Mouse (Mus musculus): ENCODE results near the gene Bmp6. TPM values are rescaled to one million over a fixed set of nuclear protein-coding genes. Genes with fewer than 3 reads are reported as not detected.

Gene Bmp6
- total RNA-seq, 1 experiment from 2014 or later, result 9.6 TPM

DNA sequence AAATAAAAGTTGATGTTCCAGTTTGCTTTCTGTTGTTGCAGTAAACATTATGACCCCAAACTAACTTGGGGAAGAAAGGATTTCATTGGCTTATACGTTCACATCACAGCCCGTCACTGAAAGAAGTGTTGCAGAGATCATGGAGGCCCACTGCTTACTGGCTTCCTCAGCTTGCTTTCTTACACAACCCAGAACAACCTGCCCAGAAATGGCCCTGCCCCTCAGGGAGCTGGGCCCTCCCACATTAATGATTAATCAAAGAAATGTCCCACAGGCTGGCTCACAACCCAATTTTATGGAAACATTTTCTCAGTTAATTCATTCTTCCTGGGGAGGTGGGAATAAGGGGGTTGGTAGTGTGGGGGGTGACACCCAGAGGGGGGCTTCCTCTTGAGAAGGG, 170.5 kb downstream of the Bmp6 start:
- DNase-seq, result peak; percentile 54

DNA sequence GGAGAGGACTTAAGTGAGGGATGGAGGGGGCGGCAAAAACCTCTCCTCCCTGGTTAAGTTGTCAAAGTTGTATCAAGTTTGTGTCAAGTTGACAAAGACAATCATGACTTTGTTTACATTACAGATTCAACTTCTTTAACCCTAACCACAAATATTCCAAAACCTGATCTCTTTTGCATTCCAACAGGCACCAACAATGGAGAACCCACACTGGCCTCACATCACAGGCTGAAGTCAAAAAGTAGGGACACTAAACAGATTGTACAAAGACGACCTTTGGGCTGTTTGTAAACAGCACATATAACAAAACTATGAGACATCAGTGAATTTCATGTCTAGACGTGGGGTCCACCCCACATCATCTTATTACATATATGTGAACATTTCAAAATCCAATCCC, 170.9 kb downstream of the Bmp6 start:
- no peak for DNase-seq

DNA sequence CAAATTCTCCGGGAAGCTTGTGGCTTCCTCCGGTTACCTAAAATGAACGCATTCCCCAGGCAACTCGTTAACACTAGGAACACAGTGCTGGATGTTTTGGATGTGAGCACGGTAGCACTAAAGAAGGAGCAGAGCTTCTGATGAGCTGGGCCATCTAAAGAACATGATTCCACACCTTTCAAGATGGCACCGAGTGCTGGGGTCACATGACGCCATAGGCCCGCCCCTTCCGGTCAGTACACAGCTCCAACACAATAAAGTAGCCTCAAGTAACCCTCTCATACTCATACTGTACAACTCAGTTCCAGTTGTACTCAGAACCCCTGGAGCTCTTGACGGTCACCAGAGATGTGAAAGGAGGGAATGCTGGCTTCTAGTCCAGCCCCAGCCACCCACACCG, 171.7 kb downstream of the Bmp6 start:
- DNase-seq, result no peak

DNA sequence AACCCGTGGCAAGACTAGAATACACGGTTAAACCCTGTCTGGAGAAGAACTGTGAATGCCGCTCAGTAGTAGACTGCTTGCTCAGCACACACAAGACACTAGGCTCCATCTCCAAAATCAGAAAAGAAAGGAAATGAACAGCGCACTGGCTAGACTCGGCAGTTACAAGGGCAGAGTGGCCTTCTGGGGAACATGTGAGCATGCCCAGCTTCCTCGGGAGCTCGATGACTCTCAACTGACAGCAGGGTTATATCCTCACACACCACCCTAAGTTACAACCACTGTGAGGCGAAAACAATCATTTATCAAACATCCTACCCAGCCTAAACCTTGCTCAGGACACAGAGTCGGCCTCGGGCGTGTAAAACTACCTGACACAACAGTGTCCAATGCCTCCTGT, 175.4 kb downstream of the Bmp6 start:
- DNase-seq, result peak; percentile 34

DNA sequence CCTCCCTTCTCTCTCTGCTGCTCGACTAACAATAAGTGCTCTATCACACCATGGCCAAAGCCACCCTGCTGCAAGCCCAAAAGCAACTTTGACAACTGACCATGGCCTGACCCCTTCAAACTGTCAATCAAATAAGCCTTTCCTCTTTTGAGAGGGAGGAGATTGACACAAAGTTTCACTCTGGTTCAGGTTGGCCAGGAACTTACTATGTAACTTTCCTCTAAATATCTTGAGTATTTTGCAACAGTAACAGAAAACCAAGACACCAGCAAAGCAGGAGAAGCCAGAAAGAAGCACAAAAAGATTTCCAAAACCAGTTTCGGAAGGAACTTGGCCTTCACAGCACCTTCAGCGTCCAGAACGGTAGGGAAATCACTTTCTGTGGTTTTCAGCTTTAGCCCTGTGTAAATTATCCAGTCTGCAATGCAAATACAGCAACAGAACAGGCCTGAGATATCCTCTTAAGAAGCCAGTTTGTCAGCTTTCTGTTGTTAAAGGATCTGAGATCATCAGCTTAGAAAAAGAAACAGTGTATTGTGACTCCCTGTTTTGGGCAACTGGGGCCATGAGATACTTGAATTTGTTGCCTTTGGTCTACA, 177.2 kb downstream of the Bmp6 start:
- no peak for DNase-seq

DNA sequence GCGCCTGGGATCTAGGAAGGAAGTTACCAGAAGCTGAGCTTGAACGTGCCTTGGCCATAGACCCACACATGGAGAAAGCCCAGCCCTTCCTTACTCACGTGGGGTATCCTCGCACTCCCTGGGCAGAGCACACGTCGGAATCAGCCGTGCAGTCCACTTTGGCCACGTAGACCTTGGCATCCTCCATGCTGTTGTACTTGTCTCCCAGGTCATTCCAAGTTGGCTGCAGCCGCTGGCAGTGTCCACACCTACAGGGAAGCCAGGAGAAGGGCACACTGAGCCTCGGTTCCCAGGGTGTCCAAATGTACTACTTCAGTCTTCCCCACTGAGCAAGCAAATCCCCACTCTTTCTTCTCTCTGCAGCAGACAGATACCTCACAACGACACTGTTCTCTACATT, 178.3 kb downstream of the Bmp6 start:
- peak; percentile 55 for DNase-seq

DNA sequence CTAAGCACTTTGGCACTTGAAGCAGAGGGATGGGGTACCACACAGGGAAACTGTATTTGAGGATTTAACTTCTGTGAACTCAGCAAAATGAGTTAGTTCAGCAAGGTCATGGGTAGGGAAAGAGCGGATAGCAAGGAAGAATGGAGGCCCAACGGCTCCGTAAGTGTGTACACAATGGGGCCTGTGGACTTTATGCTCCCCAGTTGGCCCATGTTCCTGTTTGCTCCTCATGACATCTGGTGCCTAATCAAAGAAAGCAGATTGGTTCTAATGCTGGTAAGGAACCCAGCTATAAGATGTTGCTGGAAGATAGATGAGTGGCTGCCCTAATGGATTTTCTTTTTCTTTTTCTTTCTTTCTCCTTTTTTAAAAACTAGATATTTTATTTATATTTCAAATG, 180.4 kb downstream of the Bmp6 start:
- DNase-seq, result no peak

DNA sequence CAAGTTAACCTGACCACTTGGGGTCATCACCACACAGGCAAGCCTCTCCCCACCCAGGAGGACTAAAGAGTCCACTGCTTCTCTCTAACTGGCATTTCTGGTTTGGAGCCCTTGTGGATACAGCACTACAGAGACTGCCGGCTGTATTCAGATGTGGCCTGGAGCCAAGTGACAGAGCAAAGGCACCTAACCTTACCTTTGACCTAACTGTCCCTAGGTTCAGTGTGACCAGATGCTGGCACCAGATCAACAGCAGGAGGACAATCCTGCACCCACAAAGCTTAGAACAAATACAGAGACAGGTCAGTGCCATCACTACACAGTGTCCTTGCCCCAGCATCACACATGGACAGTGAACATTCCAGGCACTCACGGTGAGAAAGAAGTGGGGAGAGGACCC, 181.2 kb downstream of the Bmp6 start:
- DNase-seq, result no peak

DNA sequence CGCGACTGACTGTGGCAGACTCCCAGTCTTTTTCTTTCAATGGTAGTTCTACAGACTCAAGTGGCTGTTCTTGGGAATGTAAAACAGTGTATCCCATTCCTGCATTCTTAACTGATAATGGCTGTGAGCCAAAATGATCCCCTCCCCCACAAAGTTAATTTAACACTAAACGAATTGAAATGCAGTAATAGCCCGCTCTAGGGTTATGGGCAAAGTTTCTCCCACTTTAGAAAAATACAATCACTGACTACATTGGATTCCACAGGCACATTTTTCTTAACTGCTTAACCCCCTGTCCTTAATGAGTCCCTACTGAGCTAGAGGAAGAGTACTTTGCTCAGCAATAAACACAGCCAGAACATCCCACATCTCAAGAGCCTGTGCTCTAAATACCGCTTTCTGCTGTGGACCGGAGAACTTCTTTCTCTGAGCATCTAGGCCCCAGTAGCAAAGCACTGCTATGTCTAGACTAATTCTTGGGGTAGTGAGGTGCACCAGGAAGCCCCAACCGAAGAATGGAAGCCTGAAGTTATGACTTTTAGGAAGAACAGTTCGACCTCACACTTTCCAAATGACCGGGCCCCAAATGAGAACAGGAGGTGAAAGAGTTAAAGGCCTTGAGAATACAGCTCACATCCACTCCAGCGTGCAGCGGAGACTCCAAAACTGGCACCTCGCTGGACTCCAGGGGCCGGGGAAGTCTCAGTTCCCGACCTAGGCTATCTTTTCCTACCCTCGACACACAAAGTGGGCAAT, 182.3 kb downstream of the Bmp6 start:
- DNase-seq, result peak; percentile 29

DNA sequence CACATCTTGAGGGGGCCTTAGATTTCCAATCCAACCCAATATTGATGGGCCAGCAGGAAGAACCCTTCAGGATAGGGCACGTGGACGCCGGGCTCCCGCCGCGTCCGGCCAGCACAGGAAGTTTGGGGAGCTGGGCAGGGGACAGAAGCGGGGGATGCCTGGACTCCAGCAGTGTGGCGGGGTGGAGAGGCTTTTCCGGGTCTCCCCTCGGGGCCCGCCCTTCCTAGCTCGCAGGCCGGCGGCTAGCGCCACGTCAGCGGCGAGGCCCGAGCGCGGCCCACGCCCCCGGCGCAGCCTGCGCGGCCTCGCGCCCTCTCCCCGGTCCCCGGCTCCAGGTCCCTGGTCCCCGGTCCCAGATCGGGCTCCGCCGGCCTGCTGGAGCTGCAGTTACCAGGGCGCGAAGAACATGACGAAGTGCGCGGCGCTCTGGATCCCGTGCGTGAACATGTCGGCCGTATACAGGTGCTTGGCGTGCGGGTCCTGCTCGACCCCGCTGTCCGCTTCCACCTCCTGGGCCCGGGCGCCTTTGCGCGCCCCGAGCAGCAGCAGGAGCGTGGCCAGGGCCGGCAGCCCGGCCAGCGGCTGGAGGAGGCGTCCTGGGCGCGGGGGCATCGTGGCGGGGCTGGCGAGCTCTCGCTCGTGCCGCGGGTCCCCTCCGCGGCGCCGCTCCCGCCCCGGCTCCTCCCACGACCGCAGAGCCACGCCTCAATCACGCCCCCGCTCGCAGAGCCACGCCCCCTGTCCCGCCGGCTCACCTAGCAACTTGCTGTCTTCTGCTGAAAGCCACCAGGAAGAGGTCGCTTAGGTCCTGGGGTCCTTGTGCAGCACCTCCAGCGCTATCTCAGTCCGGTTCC, 183.1 kb downstream of the Bmp6 start:
- peak; percentile 94 for DNase-seq

DNA sequence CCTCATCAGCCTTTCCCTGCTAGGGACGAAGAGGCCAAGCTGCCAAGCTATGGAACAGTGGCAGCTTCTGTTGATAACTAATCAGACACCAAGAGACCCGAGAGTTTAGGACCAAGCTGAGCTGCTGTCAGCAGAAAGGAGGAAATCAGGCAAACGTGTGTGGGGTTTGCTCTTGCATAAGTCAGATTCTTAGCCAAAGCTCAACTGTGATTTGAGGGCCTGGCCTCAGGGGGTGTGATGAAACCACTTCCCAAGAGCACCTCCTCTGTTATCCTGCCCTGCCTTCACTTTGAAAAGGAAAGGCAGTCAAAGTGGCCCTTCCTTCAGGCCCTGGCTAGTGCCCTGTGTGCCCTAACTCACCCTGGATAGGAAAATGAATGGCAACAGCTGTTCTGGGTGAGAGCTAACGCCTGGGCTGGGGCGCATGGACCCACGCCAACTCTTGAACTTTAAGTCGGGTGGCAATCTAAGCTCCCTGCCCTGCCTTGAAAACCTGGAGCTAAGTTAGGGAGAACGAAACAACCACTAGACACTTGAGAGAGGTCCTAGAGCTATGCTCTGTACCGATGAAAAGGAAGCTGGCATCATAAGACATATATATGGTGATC, 183.9 kb downstream of the Bmp6 start, which contains the start of gene Txndc5:
Gene Txndc5, minus strand, starts transcription at position 138 of the 608 bp plus-strand sequence.
- DNase-seq, result peak; percentile 50

DNA sequence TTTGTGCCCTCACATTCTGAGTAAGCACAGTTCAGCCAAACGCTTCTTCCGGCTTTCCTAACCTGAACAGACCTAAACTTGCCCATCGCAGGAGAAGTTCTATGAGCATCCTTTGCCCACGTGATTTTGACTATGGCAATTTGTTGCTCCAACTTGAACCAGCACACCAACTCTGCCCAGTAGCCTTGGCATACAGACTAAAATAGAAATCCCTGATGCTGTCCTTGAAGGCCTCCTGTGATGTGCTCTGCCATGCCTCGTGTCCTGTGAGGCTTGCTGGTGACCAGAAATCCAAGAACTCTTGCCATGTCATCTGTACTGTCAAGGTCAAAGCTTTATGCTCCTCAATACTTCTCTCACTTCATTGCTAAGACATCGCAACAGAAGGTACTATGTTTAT, 184.7 kb downstream of the Bmp6 start:
- peak; percentile 30 for DNase-seq

DNA sequence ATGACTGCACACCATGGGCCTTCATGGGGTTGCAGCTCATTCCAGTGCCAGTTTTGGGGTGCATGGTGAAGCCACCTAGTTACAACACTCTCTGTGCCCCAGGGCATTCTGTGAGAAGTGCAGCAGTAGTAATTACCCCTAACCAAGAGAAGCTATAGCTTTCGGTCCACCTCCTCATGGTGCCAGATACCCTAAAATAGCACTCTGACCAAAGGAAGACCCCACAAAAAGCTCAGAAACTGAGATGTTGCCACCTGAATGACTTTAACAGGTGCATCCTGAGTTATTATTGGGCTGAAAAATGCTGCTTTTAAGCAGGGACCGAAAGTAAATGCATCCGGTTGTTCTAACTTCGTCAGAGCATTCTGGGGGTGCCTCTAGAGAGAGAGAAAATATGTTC, 186.6 kb downstream of the Bmp6 start:
- DNase-seq, result no peak

DNA sequence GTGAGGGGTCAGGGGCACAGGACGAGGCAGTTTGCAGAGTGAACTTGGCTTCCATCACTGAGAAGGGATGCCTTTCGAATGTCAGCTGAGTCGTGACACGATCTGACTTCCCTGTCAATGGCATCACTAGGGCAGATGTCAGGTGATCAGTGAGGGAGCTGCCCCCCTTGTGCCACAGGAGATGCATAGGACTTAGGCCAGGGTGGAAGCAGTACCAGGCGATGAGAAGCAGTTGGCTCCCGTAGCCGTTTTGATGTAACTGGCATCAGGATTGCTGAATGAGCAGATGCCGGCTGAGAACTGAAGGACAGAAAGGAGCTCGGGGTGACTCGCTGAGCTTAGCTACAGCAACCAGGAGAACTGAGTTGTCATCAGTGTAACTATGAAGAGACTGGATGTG, 188.6 kb downstream of the Bmp6 start:
- no peak for DNase-seq

DNA sequence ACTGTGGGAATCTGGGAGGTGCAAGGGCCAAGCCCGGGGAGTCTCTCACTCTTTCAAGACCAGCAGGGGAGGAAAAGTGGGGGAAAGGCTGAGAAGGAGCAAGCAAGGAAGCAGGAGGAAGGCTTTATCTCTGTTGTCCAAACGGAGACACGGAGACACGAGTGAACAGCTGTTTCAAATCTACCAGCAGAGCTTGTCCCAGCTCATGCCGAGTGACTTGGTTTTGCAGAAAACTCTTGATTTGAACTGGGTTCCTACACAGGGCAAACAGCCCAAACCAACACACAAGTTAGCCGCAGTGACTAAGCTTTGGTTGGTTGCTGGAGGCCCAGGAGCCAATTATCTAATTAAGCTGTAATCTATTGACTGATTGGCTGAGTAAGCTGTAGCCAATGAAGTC, 189.1 kb downstream of the Bmp6 start:
- DNase-seq, result no peak

DNA sequence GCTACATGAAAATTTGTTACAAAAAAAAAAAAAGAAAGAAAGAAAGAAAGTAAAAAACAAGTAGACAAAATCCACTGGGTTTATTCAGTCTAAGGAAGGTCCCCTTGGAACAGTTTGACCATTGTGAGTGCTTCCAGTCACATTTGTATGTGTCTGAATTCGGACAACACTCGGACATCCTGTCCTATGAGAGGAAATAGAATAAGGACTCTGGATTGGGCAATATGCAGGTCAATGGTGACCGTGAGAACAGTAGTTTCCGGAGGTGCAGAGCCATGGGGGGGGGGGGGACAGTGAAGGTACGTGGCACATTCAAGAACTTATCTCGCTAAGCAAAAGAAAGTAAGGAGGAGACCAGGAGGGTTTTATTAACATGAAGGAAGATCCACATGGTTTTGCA, 189.8 kb downstream of the Bmp6 start:
- DNase-seq, result no peak

DNA sequence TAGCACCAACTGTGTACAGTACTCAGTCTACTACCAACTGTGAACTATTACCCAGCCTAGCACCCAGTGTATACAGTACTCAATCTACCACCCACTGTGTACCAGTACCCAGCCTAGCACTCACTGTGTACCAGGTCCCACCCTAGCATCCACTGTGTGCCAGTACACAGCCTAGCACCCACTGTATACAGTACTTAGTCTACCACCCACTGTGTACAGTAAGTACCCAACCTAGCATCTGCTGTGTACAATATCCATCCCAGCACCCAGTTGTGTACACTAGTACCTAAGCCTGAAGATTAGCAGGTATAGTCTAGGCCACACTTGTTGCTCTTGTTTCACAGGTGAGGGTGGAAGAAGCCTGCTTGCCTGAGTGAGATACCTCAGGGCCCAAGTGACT, 192.6 kb downstream of the Bmp6 start:
- DNase-seq, result no peak

DNA sequence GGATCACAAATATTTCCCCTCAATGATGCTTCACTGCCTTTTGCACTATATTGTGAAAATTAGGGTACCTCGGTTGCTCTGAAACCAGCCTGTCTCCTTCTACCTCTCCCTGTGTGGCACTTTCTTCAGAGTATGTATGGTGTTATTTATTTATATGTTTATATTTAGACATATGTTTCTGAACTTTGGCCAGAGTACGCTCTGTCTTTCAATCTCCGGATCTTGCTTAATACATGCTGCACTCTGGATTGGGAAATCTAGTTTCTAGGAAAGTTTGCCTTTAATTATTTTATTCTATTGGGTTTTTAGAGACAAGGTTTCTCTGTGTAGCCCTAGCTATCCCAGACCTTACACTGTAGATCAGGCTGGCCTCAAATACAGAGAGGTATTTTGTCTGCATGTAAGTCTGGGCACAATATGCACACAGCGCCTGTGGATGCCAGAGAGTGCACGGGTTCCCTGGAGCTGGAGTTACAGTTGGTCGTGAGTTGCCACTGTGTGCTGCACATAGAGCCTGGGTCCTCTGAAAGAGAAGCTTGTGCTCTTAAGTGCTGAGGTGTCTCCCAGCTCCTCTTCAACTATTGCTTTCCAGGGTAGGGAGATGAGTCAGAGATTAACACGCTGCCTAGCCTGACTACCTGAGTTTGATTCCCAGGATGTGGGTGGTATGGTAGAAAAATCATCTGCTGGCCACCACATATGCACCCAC, 194.4 kb downstream of the Bmp6 start:
- no peak for DNase-seq

DNA sequence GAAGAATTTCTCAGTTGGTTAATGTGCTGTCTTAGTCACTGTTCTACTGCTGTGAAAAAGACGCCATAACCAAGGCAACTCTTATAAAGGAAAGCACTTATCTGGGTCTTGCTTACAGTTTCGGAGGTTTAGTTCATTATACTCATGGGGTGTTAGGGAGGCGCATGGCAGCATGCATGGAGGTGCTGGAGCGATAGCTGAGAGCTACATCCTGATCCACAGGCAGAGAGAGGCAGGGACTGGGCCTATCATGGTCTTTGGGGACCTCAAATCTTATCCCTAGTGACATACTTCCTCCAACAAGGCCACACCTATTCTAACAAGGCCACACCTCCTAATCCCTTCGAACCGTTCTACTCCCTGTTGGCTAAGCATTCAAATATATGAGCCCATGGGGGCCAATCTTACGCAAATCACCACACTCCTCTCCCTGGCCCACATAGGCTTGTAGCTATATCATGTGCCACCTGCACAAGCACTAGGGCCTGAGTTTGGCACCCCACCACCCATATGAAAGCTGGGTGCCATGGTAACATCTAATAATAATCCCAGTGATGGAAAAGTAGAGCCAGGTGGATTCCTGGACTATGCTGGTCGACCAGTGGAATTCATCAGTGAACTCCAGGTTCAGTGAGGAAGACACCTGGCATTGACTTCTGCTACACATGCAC, 198.7 kb downstream of the Bmp6 start:
- no peak for DNase-seq

DNA sequence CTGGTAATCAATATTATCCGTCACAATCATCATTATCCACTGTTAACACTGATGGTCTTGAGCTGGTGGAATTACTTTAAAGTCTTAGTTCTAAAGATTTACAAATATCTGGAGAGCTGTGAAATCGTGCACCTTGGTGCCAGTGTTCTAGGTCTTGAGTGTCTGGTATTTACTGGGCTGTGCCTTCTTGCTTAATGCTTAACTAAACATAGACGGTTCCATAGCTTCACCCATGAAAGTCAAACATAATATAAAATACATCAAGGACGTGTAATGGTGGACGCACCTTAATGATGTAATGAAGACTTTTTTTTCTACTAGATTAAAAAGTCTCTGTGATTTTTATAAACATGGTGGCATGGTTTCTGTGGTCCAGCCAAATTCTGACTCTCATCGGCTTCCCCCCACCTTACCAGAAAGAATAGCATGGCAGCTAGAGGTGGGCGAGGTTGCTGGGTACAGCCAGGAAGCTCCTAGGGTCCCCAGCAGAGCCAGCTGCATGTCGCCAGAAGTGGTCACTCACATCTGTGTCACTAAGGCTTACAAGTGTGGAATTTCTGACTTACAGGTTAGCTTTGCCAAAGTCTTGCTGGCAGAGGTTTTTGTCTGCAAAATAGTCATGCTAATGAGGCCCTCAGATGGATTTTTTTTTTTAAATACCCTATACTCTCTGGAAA, 200.0 kb downstream of the Bmp6 start:
- DNase-seq, result no peak

DNA sequence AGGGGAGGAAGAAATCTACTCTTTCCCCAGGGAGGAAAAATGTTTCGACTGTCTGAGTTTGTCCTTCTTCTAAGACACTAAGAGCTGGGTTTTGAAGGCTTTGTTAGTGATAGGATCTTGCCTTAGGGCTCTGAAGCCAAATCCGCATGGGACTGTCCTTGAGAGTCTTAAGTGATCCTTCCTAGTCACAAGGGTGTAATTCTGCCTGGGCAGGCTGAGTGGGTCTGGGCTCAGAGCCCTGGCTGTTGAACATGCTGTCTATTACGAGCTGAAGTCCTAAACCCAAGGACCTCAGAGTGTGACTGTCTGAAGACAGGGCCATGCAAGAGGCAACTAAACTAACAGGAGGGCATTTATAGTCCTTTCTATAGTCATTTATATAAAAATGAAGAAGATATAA, 200.6 kb downstream of the Bmp6 start:
- DNase-seq, result peak; percentile 45

All from adrenal gland, postnatal 14 days (tissue).